Mouse (Mus musculus) left cerebral cortex, adult 18-20 months (tissue): Measurements from ENCODE around the gene Gimap4. TPM values are rescaled to one million over a fixed set of nuclear protein-coding genes. Genes with fewer than 3 reads are reported as not detected.

Experiments used
- DNase-seq, 2 experiments: peaks; one replicate each; pipeline ENCODE4 v3.0.0; 2021 to 2022; ENCODE audit warnings: low spot score in 2 of 2, mixed read lengths in 1 of 2
- long read RNA-seq, 2 experiments: library from polyadenylated mRNA; stranded (forward); transcript quantifications; one replicate each; pipeline ENCODE4 v2.0.0; 2021
- total RNA-seq, 2 experiments: library from RNA; stranded (reverse); gene quantifications; 2 replicates each; pipeline ENCODE4 v1.2.3; 2021

Gimap4 gene
- total RNA-seq: under 1 TPM; 0.28 to 0.75 TPM
- long read RNA-seq, experiment 1: 0 reads
- long read RNA-seq, experiment 2: 0 reads

DNA sequence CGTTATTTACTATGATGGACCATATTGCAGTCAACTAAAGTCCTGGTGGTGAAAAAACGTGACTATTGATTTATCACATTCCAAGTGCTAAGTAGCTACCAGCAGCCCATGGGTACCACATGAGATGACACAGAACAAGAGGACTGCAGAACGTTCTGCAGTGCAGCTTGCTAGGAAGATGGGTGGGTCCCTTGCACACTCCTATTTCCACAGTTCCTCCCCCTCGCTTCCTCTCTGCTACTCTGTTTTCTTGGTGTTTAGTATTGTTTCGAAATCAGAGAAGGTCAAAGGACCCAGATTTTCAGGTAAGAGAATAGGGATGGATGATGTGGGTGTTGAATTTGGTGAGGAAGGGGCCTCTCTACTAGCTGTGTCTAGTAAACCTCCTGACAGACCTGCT is at the start of gene Gimap4:
TSS of gene Gimap4 (plus strand) at position 231 of the 400 bp plus-strand sequence.
- no peak for DNase-seq

DNA sequence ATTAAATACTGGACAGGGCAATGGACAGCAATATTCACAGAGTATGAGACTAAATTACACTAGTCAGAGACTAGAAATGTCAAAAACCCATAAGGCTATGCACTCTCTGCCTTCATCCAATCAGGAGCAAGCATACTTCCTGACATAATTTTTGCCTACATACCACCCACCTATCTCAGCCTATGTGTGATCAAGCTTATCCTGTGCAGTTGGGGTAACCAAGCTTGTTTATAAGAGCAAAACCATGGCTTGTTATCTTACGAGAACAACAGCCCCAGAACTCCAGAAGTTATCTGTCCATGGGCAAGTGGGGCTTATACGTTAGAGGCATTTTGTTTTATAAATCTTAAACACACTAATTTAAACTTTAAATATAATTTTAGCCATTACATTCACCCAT is 49.2 kb upstream of the Gimap4 start:
- DNase-seq: no peak

- DNase-seq: no peak
Observed at GRCm38 (mm10) chr6:48636515-48636914, 47.8 kb upstream of the Gimap4 start.

DNA sequence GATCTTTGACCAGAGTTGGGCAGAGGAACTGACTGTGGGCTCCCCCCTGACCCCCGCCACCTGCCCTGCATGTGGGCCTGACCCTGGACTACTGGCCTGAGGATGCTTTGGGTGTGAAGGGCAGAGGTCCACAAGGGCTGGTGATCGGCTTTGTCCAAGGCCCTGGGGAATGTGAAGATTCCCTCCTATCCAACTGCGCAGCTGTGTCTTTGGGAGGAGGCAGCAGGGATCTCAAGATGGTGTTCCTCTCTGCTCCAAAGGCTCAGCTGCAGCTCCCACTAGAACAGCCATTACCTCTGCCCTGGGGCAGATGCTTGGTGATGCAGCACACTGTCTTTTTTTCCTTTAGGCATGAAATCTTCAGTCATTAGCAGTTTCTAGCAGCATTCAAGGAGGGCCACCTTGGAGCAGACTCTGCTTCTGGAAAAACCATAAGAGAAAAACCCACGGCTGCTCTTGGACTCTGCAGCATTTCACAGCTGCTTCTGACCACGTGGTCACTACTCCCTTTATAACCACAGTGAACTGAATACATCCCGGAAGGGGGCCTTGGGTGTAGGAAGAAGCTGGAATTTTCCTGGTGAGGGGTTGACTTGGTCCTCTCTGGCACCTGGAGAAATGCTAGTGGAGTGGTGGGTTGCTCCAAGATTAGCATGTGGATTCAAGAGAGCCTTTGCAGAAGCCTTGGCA is 46.4 kb upstream of the Gimap4 start:
- no peak for DNase-seq

GRCm38 (mm10) chr6:48638553-48638952 is 45.8 kb upstream of the Gimap4 start:
- no peak for DNase-seq

- DNase-seq: no peak
Observed at GRCm38 (mm10) chr6:48641391-48641790, 43.0 kb upstream of the Gimap4 start.

GRCm38 (mm10) chr6:48642764-48643292 is 41.5 kb upstream of the Gimap4 start:
- peak in 1 of 2 experiments; percentile 55 for DNase-seq

- peak; percentile 67 to 72 for DNase-seq
Observed at GRCm38 (mm10) chr6:48645660-48646308, 38.6 kb upstream of the Gimap4 start.

- DNase-seq: no peak
Observed at GRCm38 (mm10) chr6:48646309-48646690, 38.0 kb upstream of the Gimap4 start.

DNA sequence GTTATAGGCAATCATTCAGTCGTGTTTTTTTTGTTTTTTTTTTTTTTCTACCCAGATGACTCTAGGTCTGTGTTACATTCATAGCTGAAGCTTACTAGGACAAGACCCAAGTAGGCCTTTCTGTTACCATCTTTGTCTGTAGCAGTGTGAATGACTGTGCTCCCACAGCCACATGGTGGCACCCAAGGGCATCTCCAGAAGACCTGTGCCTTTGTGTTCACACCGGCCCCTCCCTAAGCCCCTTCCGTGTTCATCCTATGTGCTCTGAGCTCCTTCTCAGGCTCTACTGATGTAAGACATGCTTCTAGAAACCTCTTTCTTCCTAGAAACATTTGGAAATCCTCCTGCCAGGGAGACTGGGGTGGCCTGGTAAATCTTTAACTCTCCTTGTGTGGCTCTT is 37.4 kb upstream of the Gimap4 start, which contains the start of gene Gimap8:
TSS of gene Gimap8 (plus strand) at position 240 of the 400 bp plus-strand sequence.
- no peak for DNase-seq

DNA sequence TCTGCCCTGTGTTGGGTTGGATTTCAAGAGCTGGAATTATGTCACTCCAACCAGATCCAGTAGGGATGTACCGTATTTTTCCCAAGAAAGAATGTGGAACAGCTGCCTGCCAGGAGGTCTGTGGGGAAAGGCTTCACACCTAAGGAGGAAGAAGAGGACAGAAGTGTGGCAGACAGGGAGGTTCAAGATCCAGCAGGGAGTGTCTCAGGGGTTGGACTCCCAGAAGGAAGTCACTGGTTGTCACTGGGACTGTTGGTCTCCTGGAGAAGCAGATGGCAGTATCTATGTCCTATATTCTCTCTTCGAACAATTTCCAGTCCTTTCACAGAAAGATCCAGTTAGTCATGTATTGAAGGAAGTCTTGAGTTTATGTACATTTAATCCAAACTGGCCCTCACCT is 36.7 kb upstream of the Gimap4 start:
- no peak for DNase-seq

GRCm38 (mm10) chr6:48648779-48649178 is 35.6 kb upstream of the Gimap4 start:
- DNase-seq: no peak

DNA sequence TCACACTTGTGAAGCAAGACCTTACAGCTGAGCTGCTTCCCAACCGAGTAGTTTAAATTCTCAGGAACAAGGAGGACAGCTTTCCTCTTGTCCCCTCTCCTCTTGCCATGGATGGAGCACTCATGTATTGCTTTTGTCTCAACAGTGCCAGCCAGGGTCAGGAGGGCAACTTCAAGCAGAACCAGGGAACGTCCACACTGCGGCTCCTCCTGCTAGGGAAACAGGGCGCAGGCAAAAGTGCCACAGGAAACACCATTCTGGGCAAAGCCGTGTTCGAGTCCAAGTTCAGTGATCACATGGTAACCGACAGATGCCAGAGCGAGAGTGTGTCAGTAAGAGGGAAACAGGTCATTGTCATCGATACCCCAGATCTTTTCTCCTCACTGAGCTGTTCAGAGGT is 34.3 kb upstream of the Gimap4 start:
- no peak for DNase-seq

DNA sequence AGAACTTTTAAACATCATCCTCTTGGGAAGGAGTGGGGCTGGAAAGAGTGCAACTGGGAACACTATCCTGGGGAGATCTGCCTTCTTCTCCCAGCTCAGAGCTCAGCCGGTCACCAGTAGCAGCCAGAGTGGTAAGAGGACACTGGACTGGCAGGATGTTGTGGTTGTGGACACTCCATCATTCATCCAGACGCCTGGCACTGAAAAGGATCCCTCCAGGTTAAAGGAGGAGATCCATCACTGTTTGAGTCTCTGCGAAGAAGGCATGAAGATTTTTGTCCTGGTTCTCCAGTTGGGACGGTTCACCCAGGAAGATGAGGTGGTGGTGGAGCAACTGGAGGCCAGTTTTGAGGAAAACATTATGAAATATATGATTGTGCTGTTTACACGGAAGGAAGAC is 25.6 kb upstream of the Gimap4 start:
- no peak for DNase-seq

DNA sequence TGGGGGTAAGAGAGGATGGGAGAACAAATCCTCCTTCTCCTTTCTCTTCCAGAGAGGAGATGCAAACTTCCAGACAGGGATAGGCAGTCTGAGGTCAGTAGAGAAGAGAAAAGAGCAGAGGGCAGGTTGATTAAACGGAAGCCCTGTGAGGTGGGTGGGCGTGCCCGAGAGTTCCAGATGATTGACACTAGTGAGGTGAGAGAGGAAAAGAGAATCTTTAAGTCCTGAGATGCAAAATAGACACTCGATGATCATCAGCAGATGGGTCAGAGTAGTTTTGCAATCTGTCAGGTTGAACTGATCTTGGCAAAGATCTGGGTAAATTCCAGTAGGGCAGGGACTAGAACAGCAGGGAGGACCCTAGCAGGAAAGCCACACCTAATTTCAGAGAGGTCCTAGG is 19.6 kb upstream of the Gimap4 start:
- DNase-seq: no peak

DNA sequence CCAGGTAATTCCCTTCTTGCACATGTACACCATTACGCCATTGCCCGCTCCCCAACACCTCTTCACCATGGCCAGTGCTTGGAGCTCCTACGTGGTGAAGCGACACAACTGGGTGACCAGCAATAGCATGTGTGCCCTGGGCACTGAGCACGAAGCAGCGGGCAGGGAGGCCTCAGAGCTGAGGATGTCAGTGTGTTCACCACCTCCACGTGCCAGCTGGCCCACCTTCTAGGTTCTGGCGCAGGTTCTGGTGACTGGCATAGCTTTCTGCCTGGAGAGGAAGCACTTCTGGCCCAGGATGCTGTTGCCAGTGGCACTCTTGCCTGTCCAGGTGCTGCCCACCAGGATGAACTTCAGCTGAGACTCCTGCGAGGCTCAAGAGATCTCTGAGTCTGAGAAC is 18.9 kb upstream of the Gimap4 start:
- no peak for DNase-seq

DNA sequence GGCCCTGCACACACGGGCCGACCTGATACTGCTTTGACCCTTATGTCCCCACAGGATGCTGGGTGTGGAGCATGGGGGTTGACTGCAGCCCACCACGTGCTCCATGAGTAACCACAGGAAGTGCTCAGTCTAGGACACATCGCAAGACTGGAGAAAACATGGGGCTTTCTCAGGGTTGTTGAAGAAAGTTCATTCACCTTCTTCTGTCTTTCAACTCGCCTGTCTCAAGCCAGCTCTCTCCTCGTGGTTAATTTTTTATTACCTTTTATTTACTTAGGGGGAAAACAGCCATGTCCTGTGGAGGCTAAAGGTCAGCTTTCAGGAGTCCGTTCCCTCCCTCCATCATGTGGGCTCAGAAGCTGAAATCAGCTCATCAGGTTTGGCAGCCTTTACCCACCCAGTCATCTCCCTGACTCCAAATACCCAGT is 18.2 kb upstream of the Gimap4 start:
- DNase-seq: no peak

DNA sequence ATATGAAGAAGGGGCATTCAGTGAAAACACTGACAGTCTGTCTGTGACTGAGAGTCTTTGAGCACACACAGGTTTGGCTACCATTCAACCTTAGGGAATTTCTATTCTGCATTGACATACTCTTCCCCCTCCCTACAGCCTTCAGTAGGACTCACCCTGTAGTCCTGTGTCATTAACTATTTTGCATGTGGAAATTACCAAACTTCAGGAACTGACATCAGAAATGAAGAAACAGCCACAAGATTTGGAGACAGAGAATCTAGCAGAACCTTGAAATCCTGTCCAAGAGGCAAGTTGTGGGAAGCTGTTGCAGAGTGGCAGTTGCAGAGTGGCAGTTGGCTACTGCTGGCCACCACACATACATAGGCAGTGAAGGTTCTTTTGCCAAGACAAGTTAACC is 16.3 kb upstream of the Gimap4 start:
- no peak for DNase-seq

DNA sequence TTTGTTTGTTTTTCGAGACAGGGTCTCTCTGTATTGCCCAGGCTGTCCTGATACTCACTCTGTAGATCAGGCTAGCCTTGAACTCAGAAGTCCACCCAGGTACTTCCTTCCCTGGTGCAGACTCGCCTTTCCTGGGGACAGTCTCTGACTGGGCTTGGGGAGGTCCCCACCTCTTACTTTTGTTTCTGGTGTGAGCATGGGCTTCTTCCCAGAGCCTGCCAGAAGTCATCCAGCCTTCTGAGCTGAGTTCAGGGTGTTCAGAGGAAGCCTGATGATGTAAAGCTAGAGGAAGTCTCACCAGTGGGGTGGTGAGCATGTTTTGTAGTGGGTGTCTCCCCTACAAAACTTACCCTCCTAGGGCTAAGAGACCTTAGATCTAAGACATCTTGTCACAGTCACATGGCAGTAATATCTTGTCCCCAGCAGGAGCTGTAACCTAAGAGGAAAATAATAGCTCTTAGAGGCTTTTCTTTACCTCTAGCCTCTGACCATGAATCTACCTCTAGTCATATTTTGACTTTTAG is 14.8 kb upstream of the Gimap4 start:
- no peak for DNase-seq

GRCm38 (mm10) chr6:48674291-48675058 is 9.9 kb upstream of the Gimap4 start:
- no peak for DNase-seq

DNA sequence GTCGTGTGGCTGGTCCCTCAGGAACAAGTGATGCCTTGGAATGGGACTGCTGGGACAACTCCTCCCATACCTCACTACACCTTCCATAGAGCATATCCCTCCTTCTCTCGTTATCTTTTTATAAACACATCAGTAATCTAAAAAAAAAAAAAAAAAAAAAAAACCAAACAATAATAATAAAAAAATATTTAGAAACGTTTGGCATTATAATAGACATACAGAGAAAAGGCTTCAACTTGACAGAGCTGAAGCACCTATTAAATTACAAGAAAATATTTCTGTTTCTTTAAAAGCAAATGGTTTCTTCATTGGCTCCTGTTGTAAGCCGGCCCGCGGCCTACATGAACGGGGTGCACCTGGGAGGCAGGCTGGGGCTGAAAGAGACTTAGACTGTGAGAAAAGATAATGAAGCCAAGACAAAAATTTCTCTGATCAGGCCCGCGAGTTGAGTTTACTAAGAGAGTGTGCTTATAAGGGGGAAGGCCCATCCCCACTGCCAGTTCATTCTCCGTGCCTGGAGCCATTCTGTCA is 8.9 kb upstream of the Gimap4 start:
- no peak for DNase-seq
